Mouse (Mus musculus) limb, embryonic 12.5 days (tissue): ENCODE data around the gene Rhbdl1. TPM values are rescaled to one million over a fixed set of nuclear protein-coding genes. Genes with fewer than 3 reads are reported as not detected.
A peak's percentile ranks its signal among the peaks of the same experiment; 100 is the strongest.

Experiments used
- ATAC-seq: fragments of 200-750 bp; cut with Nextera tagmentation; 2 replicates; pipeline ENCODE4 v1.8.0; 2017; ENCODE audit warnings: low read depth, moderate TSS enrichment; ENCODE audit not compliant: insufficient number of reproducible peaks, insufficient read depth, low FRiP score, low TSS enrichment
- H3K27ac ChIP-seq: fragments of 300-500 bp; sonication (generic); 2 replicates; pipeline ENCODE4 v1.5.1; 2016; ENCODE audit warnings: mild to moderate bottlenecking, moderate library complexity
- H3K27me3 ChIP-seq: fragments of 300-500 bp; sonication (generic); 2 replicates; pipeline ENCODE4 v1.6.1; 2016; ENCODE audit warnings: mild to moderate bottlenecking, moderate library complexity
- H3K36me3 ChIP-seq: fragments of 300-500 bp; sonication (generic); 2 replicates; pipeline ENCODE4 v1.6.1; 2016; ENCODE audit warnings: mild to moderate bottlenecking, moderate library complexity
- H3K4me1 ChIP-seq: fragments of 300-500 bp; sonication (generic); replicated peaks from 2 replicates; pipeline ENCODE4 v1.6.1; 2016
- H3K4me2 ChIP-seq: fragments of 300-500 bp; sonication (generic); 2 replicates; pipeline ENCODE4 v1.6.1; 2016; ENCODE audit warnings: mild to moderate bottlenecking, moderate library complexity
- H3K4me3 ChIP-seq: fragments of 300-500 bp; sonication (generic); replicated peaks from 2 replicates; pipeline ENCODE4 v1.5.1; 2016; ENCODE audit warnings: mild to moderate bottlenecking
- H3K9ac ChIP-seq: fragments of 300-500 bp; sonication (generic); replicated peaks from 2 replicates; pipeline ENCODE4 v1.6.1; 2016; ENCODE audit warnings: mild to moderate bottlenecking, moderate library complexity
- H3K9me3 ChIP-seq: fragments of 300-500 bp; sonication (generic); 2 replicates; pipeline ENCODE4 v1.6.1; 2016; ENCODE audit warnings: mild to moderate bottlenecking, moderate library complexity
- WGBS: fragments of 180-500 bp; shearing (Covaris S2); methylation state at CpG from one replicate; pipeline ENCODE4 v1.1.7; 2016; 5-methylcytosine and 5-hydroxymethylcytosine counted together
- polyA plus RNA-seq: library from polyadenylated mRNA; unstranded; fragments of >200 nt; fragmentation: Nextera tagmentation; extraction: Ambion mirVana; gene quantifications from 2 replicates; pipeline ENCODE4 v1.2.1, GENCODE M21; 2016

Rhbdl1 gene
- polyA plus RNA-seq: 1.4 and 1.7 TPM in 2 replicates

GRCm38 (mm10) chr17:25837076-25837410 lies at the start of gene Rhbdl1:
Gene Rhbdl1, minus strand, starts transcription at chr17:25837295.
- Histone ChIP-seq H3K9me3 (no peaks in the 10 kb centered on the region), H3K4me1 (peaks cover 41% of the 10 kb centered on the region), H3K4me2 (peak within 1 kb of the TSS; percentile 82), H3K4me3 (peak within 1 kb of the TSS; percentile 37), H3K27ac (no peak within 1 kb of the TSS), H3K27me3 (no peaks in the 10 kb centered on the region), H3K36me3 (peaks cover 60% of the 10 kb centered on the region), H3K9ac (peak within 1 kb of the TSS; percentile 57)
- ATAC-seq: no peak
- 3% methylated on average over 29 of the region's 29 CpGs for WGBS

- Histone ChIP-seq H3K4me3 (no peak overlapping the region), H3K9me3 (no peaks in the 10 kb centered on the region), H3K4me2 (no peak overlapping the region), H3K4me1 (peaks cover 6% of the 10 kb centered on the region), H3K9ac (no peak overlapping the region), H3K27ac (no peak overlapping the region), H3K36me3 (peaks cover 73% of the 10 kb centered on the region), H3K27me3 (no peaks in the 10 kb centered on the region)
- no peak for ATAC-seq
Observed at GRCm38 (mm10) chr17:25886806-25887205, 49.7 kb upstream of the Rhbdl1 start.

- Histone ChIP-seq H3K27me3 (no peaks in the 10 kb centered on the region), H3K27ac (no peak overlapping the region), H3K4me2 (no peak overlapping the region), H3K4me1 (peaks cover 17% of the 10 kb centered on the region), H3K36me3 (peaks cover 69% of the 10 kb centered on the region), H3K4me3 (no peak overlapping the region), H3K9ac (no peak overlapping the region), H3K9me3 (no peaks in the 10 kb centered on the region)
- 64% methylated on average over 4 of the region's 4 CpGs for WGBS
- no peak for ATAC-seq
Observed at GRCm38 (mm10) chr17:25885636-25886035, 48.5 kb upstream of the Rhbdl1 start.

DNA sequence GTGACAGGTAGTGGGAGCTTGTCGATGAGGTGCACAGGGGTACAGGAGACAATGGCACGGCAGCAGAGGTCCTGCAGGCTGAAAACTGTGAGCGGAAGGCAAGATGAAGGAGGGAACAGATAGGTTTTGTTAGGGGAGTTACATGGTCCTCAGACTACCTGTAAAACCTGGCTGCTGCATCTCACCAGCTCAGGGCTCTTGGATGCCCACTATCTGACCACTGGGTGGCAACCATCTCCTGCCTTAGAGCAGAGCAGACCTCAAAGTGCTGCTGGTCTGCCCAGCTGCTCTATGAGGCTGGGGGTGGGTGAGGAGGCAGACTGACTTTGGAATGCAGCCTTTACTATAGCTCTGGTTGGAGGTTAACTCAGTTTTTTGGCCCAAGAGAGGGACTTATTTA lies 46.7 kb upstream of the Rhbdl1 start:
- H3K4me3 ChIP-seq: no peak overlapping the region
- no peaks in the 10 kb centered on the region for H3K27me3 ChIP-seq
- 97% methylated on average over 3 of the region's 3 CpGs for WGBS
- H3K27ac ChIP-seq: no peak overlapping the region
- H3K4me1 ChIP-seq: peaks cover 24% of the 10 kb centered on the region
- no peak overlapping the region for H3K4me2 ChIP-seq
- no peak overlapping the region for H3K9ac ChIP-seq
- no peaks in the 10 kb centered on the region for H3K9me3 ChIP-seq
- ATAC-seq: no peak
- peaks cover 62% of the 10 kb centered on the region for H3K36me3 ChIP-seq

GRCm38 (mm10) chr17:25883268-25883667 lies 46.2 kb upstream of the Rhbdl1 start:
- H3K36me3 ChIP-seq: peaks cover 62% of the 10 kb centered on the region
- H3K4me3 ChIP-seq: no peak overlapping the region
- peaks cover 24% of the 10 kb centered on the region for H3K4me1 ChIP-seq
- no peak overlapping the region for H3K4me2 ChIP-seq
- ATAC-seq: no peak
- no peak overlapping the region for H3K9ac ChIP-seq
- H3K27me3 ChIP-seq: no peaks in the 10 kb centered on the region
- no peaks in the 10 kb centered on the region for H3K9me3 ChIP-seq
- WGBS: 86% methylated on average over 8 of the region's 8 CpGs
- no peak overlapping the region for H3K27ac ChIP-seq

DNA sequence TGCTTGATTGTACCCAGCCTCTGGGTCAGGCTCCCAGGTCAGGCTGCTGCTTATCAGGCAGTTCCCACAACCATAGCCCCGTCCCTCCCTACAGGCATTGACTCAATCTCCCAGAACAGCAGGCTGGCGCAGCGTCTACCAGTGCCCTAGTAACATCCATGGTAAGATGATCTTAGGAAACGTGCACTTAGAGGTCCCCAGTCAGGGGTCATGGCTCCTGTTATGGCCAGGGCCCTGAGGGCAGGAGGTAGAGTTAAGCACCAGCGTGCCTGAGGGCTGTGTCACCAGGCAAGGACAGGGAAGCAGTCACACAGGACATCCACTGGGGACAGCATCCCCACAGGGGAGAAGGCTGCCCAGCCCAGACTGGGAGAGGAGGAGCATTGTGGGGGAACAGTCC lies 45.2 kb upstream of the Rhbdl1 start:
- Histone ChIP-seq H3K36me3 (peaks cover 60% of the 10 kb centered on the region), H3K27ac (no peak overlapping the region)
- 23% methylated on average over 5 of the region's 5 CpGs for WGBS

GRCm38 (mm10) chr17:25881691-25882090 lies 44.6 kb upstream of the Rhbdl1 start:
- H3K4me1 ChIP-seq: peaks cover 29% of the 10 kb centered on the region
- 15% methylated on average over 4 of the region's 4 CpGs for WGBS
- peak overlapping the region; percentile 53 for H3K27ac ChIP-seq
- no peak overlapping the region for H3K9ac ChIP-seq
- H3K27me3 ChIP-seq: no peaks in the 10 kb centered on the region
- H3K9me3 ChIP-seq: no peaks in the 10 kb centered on the region
- ATAC-seq: no peak
- H3K4me2 ChIP-seq: no peak overlapping the region
- no peak overlapping the region for H3K4me3 ChIP-seq
- H3K36me3 ChIP-seq: peaks cover 60% of the 10 kb centered on the region

More for the DNA sequence above, 45.2 kb upstream of the Rhbdl1 start:
- H3K27me3 ChIP-seq: no peaks in the 10 kb centered on the region
- H3K4me3 ChIP-seq: no peak overlapping the region
- H3K4me2 ChIP-seq: no peak overlapping the region
- peaks cover 24% of the 10 kb centered on the region for H3K4me1 ChIP-seq
- no peaks in the 10 kb centered on the region for H3K9me3 ChIP-seq
- ATAC-seq: no peak
- no peak overlapping the region for H3K9ac ChIP-seq

- Histone ChIP-seq H3K9me3 (no peaks in the 10 kb centered on the region), H3K36me3 (peaks cover 60% of the 10 kb centered on the region), H3K9ac (no peak overlapping the region), H3K27ac (peak overlapping the region; percentile 53; the same call in 1 of the 2 replicates), H3K4me1 (peaks cover 35% of the 10 kb centered on the region), H3K4me3 (no peak overlapping the region), H3K4me2 (no peak overlapping the region), H3K27me3 (no peaks in the 10 kb centered on the region)
- ATAC-seq: no peak
- WGBS: 8% methylated on average over 5 of the region's 5 CpGs
Observed at GRCm38 (mm10) chr17:25880913-25881641, 44.0 kb upstream of the Rhbdl1 start.

- 25% methylated on average over 5 of the region's 5 CpGs for WGBS
- Histone ChIP-seq H3K27ac (peak within 1 kb of the TSS; percentile 53), H3K9me3 (no peaks in the 10 kb centered on the region), H3K36me3 (peaks cover 60% of the 10 kb centered on the region), H3K27me3 (no peaks in the 10 kb centered on the region), H3K4me1 (peaks cover 40% of the 10 kb centered on the region), H3K4me3 (no peak within 1 kb of the TSS), H3K9ac (no peak within 1 kb of the TSS), H3K4me2 (no peak within 1 kb of the TSS)
- no peak for ATAC-seq
Observed at GRCm38 (mm10) chr17:25880196-25880910, 43.3 kb upstream of the Rhbdl1 start, which contains the start of gene Wfikkn1. Gene Wfikkn1, minus strand, starts transcription at chr17:25880858.

GRCm38 (mm10) chr17:25879750-25880149 lies 42.7 kb upstream of the Rhbdl1 start:
- Histone ChIP-seq H3K9ac (no peak overlapping the region), H3K4me3 (no peak overlapping the region), H3K9me3 (no peaks in the 10 kb centered on the region), H3K36me3 (peaks cover 55% of the 10 kb centered on the region), H3K4me1 (peaks cover 40% of the 10 kb centered on the region), H3K27me3 (no peaks in the 10 kb centered on the region), H3K27ac (no peak overlapping the region), H3K4me2 (no peak overlapping the region)
- 79% methylated on average over 8 of the region's 8 CpGs for WGBS
- ATAC-seq: no peak

DNA sequence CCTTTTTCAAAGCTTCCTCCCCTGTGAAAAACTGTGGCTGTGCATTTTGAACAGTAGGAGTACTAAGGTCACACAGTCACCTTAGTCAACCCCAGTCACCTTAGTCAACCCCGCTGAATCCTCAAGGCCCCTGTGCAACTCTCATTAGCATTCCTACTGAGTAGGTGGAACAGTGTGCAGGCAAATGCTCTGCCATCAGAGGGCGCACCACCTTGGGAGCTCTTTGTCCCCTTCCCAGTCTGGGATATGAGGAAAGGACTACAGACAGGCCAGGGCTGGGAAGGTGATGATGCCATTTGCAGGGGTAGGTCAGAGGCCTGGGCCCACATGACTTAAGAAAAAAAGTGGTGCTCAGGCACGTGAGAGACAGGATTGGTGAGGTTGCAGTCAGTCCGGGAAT lies 42.2 kb upstream of the Rhbdl1 start:
- H3K9me3 ChIP-seq: no peaks in the 10 kb centered on the region
- H3K27me3 ChIP-seq: no peaks in the 10 kb centered on the region
- peaks cover 40% of the 10 kb centered on the region for H3K4me1 ChIP-seq
- H3K4me2 ChIP-seq: no peak overlapping the region
- H3K27ac ChIP-seq: no peak overlapping the region
- peaks cover 50% of the 10 kb centered on the region for H3K36me3 ChIP-seq
- no peak overlapping the region for H3K9ac ChIP-seq
- 50% methylated on average over 4 of the region's 4 CpGs for WGBS
- no peak for ATAC-seq
- H3K4me3 ChIP-seq: no peak overlapping the region
